Mouse (Mus musculus): ENCODE data around the gene Elof1.
"Not testable (repeated sequence)": the region's sequence is repeated elsewhere in the genome, so short reads cannot be mapped to it uniquely, and the experiment has no call there.

Gene Elof1

DNA sequence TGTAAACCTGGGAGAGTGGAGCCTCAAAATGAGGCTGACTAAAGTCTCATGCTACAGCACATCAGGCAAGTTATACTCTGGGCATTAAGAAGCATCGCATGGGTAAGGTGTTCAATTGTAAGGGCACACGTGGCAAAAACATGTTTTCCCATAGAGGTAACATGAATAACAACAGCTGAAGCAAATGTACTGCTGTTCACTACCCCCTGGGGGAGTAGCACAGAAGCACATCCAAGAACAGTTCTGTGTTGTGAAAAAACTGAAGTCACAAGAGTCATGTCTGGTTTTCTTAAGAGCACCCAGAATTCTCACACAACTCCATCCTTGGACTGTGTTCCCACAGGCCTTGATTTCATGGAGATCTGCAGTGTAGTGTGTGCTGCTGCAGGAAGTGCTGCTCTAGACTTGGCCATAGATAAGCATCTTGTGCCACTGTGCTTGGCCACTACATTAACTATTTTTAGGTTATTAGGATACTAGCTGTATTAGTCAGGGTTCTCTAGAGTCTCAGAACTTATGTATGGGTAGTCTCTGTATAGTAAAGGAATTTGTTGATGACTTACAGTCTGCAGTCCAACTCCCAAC, 29.8 kb downstream of the Elof1 start:
- DNase-seq: no peak

DNA sequence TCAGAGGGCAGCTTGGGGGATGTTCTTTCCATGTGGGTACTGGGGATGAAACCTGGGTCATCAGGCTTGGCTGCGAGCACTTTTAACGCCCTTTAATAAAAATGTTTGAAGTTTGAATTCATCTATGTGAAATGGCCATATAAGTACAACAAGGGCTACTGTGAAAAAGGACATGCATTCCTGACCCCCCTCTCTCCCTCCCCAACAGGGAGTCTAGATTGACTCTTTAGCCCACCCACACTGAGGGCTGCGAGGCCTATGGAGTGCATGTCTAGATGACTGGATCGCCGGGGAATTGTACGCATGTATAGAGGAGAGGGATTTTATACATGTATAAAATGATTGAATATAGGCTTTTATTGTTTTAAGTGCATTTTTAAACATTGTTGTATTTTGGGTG, 31.0 kb downstream of the Elof1 start:
- DNase-seq: no peak

DNA sequence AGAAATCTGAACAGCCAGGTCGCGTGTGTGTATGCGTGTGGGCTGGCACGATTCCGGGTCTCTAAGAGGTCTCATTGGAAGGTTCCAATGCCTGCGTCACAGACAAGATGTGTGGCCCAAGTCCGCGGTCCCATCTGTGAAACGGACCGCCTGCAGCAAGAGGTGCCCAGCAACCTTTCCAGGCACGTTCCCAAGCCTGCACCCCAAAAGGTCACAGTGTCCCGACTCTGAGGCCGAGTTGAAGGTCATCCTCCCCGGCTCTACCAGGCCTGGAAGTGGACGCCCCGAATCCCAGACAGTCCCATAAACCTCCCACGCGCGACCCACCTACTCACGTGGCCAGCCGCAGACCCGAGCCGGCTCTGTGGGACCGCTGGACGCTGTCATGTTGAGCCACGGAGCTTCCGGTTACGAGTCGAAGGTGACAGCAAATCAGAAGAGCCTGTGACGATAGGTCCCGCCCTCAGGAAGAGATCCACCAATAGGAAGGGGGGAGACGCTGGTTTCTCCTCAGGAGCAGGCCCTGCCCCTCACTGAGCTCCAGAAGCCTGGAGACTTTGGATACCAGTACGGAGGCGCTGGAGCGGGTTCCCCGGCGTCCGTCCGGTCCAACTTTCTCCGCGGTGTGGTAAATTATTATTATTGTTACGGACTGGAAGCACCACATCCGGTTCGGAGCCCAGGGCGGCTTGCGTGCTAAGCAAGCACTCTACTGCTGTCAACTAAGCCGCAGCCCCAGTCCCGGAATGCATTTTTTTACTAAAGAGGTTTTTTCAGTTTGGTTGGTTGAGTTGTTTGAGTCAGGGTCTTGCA, 31.7 kb downstream of the Elof1 start, which contains the start of gene Ecsit:
Ecsit (minus strand) TSS at position 417 of the 813 bp plus-strand sequence.
- peak; percentile 100 for DNase-seq

DNA sequence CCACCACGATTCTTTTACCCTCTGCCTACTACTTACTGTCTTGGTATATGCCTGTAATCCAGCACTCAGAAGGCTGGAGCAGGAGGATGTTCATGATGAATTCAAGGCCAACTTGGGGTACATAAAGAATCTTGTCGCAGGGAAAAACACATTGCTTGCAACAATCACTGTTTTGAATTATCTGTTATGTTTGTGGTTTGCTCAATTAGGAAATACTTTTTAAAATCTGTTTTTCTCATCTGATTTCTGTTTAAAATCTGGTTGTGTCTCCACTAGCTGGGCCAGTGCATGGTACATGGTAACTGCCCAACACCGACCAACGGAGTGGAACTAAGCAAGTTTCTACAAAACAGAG, 32.3 kb downstream of the Elof1 start:
- no peak for DNase-seq

DNA sequence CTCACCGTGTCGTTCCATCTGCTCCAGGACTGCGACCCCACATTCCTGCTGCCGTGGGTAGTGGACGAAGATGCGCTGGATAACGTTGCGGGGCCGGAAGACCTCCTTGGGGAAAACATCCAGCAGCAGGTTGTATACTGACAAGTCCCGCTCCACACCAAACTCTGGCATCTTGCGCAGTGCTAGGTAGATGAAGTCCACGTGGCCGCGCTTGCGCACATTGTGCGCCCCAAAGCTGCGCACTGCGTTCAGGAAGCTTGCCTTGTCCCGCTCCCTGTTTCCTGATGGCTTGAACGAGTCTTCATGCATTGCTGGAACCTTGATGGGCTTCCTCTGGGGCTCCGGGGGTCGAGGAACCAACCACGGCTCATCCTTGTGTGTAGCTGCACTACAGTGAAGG, 40.7 kb downstream of the Elof1 start:
- peak; percentile 82 for DNase-seq

DNA sequence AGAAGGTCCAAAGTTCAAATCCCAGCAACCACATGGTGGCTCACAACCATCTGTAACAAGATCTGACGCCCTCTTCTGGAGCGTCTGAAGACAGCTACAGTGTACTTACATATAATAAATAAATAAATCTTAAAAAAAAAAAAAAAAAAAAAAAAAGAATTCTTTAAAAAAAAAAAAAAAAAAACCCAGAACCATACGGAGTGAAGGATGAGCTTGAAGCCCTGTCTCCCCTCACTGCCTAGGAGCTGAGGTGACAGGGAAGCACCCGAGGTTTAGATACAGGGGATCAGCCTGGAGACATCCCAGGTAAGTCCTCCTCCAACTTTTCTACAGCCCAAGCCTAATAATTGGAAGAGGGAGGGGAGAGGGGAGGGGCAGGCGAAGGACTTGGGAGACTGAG, 41.2 kb downstream of the Elof1 start:
- DNase-seq: not testable (repeated sequence)

DNA sequence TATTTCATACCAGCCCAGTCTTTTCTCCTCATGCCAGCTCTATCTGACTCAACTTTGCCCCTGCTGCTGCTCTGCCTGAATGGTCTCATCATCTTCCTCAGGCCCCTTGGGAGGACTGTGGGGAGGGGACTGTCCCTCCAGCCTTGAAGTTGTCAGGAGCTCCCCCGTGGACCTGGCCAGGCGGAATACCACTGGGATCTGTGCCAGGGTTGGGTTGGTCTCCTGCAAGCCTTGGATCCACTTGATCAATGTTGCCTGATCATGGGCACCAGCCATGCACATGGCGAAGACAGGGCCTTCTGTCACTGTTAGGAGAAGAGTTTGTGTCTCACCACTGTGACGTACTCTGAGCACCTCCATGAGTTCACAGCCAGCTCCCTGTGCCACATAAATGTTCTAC, 44.7 kb downstream of the Elof1 start:
- peak; percentile 93 for DNase-seq

DNA sequence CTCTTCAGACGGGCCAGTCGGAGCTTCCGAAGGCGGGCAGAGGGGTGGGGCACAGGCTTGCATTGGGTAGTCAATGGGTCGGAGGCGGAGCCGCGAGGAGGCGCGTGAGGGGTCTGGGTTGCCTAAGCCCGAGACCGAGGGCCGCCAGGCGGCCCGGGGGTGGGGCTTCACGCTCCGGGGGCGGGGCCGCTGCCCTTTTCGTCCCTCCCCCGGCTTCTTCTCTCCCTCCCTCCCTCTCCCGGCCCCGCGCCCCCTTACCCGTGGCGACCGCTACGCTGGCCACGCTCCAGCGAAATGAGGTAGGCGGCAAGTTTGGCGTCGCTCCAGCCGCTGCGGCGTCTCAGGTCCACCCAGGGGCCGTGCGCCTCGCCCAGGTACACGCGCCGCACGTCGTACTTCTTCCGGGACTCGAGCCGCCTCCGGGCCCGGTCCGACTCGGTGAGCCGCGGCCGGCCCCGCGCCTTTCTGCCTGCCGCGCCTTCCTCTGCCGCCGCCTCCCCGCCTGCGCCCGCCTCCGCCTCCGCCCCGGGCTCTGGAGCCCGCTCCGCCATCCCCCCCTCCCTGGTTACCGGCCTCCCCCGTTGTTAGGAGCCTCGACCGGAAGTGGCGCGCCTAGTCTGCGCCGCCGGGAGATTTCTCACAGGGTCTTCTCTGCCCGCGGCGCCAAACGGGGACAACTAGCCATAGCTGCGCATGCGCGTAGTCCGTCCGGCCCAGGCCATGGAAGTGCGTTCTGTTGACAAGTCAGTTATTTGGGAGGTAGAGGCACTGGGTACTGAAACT, 46.0 kb downstream of the Elof1 start, which contains the start of the genes Gm49318 and Zfp653:
Gm49318 (minus strand) TSS at position 469 of the 783 bp plus-strand sequence.
Zfp653 (minus strand) TSS at position 586 of the 783 bp plus-strand sequence.
- DNase-seq: peak; percentile 100

DNA sequence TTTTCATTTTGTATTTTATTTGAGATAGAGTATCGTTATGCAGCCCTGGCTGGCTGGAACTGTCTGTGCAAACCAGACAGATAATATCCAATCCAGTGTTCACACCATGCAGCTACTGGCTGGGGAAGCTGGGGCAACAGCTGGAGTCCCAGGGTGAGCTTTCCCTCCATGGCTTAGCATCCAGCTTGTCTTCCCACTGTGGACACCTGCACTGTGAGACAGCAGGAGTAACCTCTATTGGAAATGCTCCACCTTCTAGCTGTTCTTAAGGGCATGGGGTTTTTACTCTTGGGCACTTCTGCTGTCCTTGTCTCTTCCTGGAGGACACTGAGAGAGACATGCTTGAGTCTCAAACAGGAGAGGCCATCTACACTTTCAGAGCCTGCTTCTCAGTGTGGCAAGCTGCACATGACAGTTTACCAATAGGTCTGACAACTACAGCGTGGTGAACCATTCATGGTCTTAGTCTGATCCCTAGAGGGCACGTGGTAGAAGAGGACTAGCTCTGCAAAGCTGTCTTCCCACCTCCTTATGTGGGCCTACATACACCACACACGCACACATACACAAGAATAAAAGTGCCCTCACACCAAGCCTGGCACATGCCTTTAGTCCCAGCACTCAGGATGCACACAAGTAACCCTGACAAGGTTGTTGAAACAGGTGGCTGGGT, 47.0 kb downstream of the Elof1 start:
- peak; percentile 85 for DNase-seq

DNA sequence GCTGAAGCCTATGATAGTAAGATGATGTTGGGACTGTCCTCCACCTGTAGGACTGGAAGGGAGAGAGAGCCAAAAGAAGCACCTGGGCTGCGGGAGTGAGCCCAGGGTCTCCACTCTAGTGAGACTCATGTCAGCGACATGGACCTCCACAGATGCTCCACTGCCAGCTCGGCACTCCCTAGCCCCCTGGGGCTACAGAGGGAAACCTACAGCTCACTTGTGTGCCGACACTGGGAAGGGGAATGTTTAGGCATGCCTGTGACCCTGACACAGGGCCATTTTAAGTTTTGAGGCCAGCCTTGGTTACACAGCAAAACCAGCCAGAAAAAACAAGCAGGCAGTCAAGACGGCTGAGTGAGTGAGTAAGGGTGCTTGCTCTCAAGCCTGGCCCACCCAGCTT, 49.8 kb downstream of the Elof1 start:
- peak; percentile 83 for DNase-seq

DNA sequence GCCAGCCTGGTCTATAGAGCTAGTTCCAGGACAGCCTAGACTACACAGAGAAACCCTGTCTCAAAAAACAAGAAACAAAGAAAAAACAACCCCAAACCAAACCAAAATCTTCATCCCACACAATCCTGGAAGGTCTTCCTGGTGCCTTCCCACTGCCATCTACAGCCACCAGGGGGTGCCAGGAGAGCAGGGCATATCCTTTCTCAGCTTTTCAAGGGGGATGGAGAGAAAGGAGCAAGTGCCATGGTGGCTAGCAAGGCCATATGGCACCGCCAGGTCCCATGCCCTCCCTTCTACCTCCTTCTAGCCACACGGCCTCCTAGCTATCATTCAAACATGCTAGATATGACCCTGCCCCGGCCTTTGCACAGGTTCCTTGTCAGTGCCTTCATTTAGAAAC, 50.5 kb downstream of the Elof1 start:
- DNase-seq: peak; percentile 92

DNA sequence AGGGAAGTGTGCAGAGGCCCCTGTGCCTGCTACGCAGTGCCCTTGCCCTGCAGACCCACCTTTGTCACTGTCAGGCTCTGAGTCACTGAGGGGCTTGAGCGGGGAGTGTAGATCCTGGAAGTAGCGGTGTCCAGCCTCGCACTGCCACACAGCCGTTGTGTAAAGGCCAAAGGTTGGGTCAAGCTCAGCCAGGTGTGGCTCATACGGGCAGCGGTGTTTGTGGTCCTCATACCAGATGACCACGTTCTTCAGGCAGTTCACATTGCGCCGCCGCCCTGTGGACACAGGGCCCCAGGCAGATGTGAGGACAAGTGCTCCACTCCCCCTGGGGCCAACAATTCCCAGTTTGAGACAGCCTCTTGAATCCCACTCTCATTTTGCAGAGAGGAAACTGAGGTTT, 51.3 kb downstream of the Elof1 start:
- peak; percentile 87 for DNase-seq

DNA sequence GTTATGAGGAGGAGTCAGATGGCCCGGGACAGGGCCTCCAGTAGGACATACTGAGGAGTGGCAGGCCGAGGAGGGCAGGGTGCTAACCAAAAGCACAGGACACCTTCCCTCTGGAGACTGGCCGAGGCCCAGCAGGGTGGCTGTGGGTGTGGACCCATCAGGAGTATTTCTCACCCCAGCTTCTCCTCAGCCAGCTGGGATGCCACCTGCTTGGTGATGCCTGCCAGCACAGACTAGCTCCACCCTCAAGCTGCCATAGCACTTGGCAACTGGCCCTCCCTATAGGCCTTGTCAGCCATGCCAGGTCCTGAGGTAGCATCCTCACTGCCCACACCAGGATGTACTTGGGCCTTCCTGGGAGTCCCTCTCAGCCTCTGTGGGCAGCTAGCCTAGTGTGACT, 52.6 kb downstream of the Elof1 start:
- peak; percentile 86 for DNase-seq

Measured in heart, adult 11 months (tissue).